Mouse (Mus musculus) MEL-GATA-1-ER (cell line): Measurements from ENCODE around the gene Akr1c13.
"Not testable (repeated sequence)": the region's sequence is repeated elsewhere in the genome, so short reads cannot be mapped to it uniquely, and the experiment has no call there.

Experiments used
- DNase-seq: peaks from one replicate; pipeline ENCODE4 v3.0.0-alpha.2; 2012; ENCODE audit warnings: low read depth; ENCODE audit errors: extremely low read depth

Gene Akr1c13

GRCm38 (mm10) chr13:4190904-4191303, at the start of gene Akr1c13:
Gene Akr1c13 (plus strand): TSS chr13:4191150.
- DNase-seq = peak; percentile 0

GRCm38 (mm10) chr13:4144261-4144660, 46.7 kb upstream of the Akr1c13 start:
- DNase-seq = no peak

- DNase-seq = no peak
Measured at GRCm38 (mm10) chr13:4150518-4150917, 40.4 kb upstream of the Akr1c13 start, which contains the start of gene Akr1c18. Gene Akr1c18 (minus strand): TSS chr13:4150654.

GRCm38 (mm10) chr13:4152908-4153307, 38.0 kb upstream of the Akr1c13 start:
- DNase-seq = no peak

- no peak for DNase-seq
Measured at GRCm38 (mm10) chr13:4153593-4153992, 37.4 kb upstream of the Akr1c13 start.

GRCm38 (mm10) chr13:4155286-4155685, 35.7 kb upstream of the Akr1c13 start:
- no peak for DNase-seq

- no peak for DNase-seq
Measured at GRCm38 (mm10) chr13:4168006-4168405, 22.9 kb upstream of the Akr1c13 start.

- no peak for DNase-seq
Measured at GRCm38 (mm10) chr13:4172978-4173377, 18.0 kb upstream of the Akr1c13 start.

- DNase-seq = not testable (repeated sequence)
Measured at GRCm38 (mm10) chr13:4181321-4181720, 9.6 kb upstream of the Akr1c13 start.

- no peak for DNase-seq
Measured at GRCm38 (mm10) chr13:4183116-4183515, 7.8 kb upstream of the Akr1c13 start.

- DNase-seq = not testable (repeated sequence)
Measured at GRCm38 (mm10) chr13:4186641-4187411, 4.1 kb upstream of the Akr1c13 start.

GRCm38 (mm10) chr13:4188174-4188573, 2.8 kb upstream of the Akr1c13 start:
- DNase-seq = no peak

GRCm38 (mm10) chr13:4192511-4192910, 1.6 kb downstream of the Akr1c13 start:
- no peak for DNase-seq

GRCm38 (mm10) chr13:4206147-4206903, 15.4 kb downstream of the Akr1c13 start:
- DNase-seq = no peak

GRCm38 (mm10) chr13:4211560-4212299, 20.8 kb downstream of the Akr1c13 start:
- no peak for DNase-seq

- DNase-seq = no peak
Measured at GRCm38 (mm10) chr13:4212309-4212708, 21.4 kb downstream of the Akr1c13 start.

GRCm38 (mm10) chr13:4215496-4215895, 24.5 kb downstream of the Akr1c13 start:
- not testable (repeated sequence) for DNase-seq

- DNase-seq = no peak
Measured at GRCm38 (mm10) chr13:4228441-4228840, 37.5 kb downstream of the Akr1c13 start, which contains the start of gene Akr1c19. Gene Akr1c19 (plus strand): TSS chr13:4228700.

GRCm38 (mm10) chr13:4230841-4231623, 40.1 kb downstream of the Akr1c13 start:
- no peak for DNase-seq

- no peak for DNase-seq
Measured at GRCm38 (mm10) chr13:4233135-4233534, 42.2 kb downstream of the Akr1c13 start.
